Mouse (Mus musculus): ENCODE data around the gene Nsf.

The Nsf gene

DNA sequence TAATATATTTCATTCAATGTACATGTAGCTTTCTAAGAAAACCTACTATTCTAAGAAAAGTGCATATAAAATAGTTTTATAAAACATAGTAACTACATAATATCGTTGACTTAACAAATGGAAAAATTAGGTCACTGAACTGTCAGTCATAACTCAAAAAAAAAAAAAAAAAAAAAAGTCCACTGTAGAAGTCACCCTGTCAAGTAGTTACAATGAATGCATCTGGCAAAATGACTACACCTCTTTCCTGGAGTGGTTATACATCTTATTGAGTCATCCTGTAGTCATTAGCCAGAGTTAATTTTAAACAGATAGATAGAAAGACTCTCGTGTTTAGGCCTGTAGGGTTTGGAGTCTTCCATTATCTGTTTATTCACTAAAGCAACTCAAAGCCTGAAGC, 114.9 kb downstream of the Nsf start:
- DNase-seq (ENCODE audit: low spot score in 2 of 2) = no peak

DNA sequence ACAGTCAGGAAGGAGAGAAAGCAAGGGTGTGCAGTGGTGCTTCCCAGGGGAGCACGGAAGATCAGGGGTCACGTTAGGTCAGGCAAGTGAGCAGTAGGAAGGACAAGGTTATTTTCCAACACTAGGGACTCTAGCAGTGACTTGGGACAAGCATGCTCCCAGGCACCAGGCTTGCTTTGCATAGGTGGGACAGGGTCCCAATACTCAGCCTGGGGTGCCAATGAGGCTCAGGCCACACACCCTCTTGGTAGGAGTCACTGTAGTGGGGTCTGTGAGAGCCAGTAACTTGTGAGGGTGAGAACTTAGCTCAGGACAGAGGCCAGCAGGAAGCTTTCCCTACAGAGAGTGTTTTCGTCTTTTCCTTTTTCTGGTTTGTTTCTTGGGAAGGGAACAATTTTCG, 121.5 kb downstream of the Nsf start:
- no peak for DNase-seq (ENCODE audit: low spot score in 2 of 2)

DNA sequence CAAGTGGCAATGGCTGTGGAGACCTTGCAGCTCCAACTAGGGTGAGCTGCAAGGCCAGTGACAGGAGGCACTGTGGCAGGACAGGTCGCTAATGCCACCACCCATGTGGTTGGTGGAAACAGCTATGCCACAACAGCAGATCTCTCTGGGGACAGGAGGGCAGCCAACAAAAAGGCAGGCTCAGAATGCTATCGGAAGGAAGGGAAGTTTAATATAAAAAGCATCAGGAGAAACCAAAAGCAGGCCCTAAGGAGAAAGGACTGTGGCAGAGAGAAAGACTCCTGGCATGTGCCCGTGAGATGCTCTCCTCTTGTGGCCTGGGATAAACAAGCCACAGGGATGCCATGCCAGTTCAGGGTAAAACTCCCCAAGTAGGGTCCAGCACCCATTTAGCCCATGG, 122.1 kb downstream of the Nsf start:
- DNase-seq (ENCODE audit: low spot score in 2 of 2) = no peak

- DNase-seq (ENCODE audit: low spot score in 2 of 2) = no peak
Observed at GRCm38 (mm10) chr11:103830476-103830875, 123.4 kb downstream of the Nsf start.

DNA sequence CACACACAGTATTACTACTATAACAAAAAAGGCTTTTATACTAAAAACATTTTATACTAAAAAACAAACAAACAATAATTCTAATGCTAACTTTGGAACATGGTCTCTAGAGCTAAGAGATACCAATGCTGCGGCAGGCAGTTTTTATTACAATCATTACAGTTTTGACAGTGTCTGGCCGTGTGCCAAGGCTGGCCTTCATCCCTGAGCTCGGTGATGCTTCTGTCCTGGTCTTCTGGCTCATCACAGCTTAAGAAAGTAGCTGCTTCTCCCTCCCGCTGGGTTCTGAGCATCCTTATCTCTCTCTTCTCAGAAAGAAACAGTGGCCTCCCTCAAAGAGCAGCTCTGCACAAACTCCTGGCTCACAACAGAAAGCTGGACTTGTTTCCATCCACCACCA, 123.9 kb downstream of the Nsf start:
- no peak for DNase-seq (ENCODE audit: low spot score in 2 of 2)

DNA sequence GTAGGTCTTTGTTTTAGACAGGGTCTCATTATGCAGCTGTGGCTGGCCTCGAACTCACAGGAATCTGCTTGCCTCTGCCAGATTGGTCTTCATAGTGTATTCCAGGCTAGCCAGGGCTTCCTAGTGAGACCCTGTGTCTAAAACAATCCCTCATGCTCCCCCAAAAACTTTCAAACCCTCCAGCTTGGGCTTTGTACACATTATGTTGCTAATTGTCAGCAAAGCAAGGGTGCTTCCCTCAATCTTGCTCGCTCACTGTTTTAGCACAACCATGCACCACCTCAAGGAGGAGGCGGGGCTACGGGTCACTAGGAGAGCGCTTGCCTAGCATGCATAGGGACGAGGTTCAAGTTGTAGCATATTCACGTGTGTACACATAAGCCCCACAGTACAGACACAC, 125.0 kb downstream of the Nsf start:
- DNase-seq (ENCODE audit: low spot score in 2 of 2) = no peak

DNA sequence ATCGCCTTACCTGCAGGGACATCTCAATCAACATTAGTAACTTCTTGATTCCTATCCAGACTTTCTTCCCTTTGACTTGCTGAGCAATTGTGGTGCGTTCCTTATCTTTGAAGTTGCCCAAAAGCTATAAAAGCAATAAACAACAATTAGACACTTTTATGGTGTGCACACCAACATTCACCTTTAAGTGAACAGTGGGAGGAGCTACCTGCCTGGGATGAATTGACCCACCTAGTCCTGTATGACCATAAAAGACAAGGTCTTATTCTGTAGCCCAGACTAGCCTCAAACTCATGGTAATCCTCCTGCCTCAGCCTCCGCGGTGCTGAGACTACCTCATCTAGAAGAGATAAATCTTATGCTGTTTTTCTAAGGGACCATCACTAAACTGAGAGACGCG, 126.7 kb downstream of the Nsf start:
- no peak for DNase-seq (ENCODE audit: low spot score in 2 of 2)

- DNase-seq (ENCODE audit: low spot score in 2 of 2) = no peak
Observed at GRCm38 (mm10) chr11:103816719-103817118, 137.1 kb downstream of the Nsf start.

DNA sequence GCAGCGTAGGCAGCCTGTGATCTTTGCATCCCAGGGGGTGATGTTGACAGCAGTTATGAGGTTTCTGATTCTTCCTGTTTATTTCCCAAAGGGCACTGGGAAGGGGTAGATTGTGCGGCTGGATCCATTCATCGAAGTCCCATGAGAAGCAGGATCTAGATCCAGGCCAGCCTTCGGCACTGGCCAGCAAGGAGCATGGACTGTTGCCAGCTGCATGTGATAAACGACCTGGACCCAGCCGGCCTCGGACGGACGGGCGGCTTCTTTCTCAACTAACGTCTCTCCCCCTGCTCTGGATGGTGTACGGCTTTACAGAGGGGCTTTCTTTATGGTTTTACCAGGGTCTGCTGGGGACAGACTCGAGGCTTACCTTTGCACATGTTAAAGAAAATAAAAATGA, 137.9 kb downstream of the Nsf start:
- no peak for DNase-seq (ENCODE audit: low spot score in 2 of 2)

DNA sequence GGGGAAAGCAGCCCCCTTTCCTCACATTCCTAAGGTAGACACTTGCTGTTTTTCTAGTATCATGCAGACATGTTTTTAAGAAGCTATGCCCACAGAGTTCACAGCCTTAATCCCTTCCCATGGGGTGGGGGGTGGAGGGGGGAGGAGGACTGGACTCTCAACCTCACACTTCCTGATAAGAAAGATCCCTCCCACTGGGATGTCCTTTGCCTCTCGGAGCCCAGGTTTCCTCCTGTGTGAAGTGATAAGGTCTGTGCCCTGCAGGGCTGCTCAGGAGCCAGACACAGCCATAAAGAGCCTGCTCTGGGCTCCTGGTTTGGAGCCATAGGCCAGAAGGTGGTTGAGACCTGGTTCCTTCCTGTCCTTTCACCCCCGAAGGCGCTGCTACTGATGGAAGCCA, 139.0 kb downstream of the Nsf start:
- no peak for DNase-seq (ENCODE audit: low spot score in 2 of 2)

DNA sequence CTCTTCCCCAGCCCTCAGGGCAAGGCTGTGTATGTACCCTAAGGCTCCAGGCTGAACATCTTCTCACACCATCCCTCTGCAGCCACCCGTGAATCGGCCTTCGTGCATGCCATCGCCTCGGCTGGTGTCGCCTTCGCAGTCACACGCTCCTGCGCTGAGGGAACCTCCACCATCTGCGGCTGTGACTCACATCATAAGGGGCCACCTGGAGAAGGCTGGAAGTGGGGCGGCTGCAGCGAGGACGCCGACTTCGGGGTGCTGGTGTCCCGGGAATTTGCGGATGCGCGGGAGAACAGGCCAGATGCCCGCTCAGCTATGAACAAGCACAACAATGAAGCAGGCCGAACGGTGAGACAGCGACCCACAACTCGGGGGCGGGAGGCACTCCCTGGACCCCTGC, 142.6 kb downstream of the Nsf start:
- no peak for DNase-seq (ENCODE audit: low spot score in 2 of 2)

GRCm38 (mm10) chr11:103810631-103811030, 143.2 kb downstream of the Nsf start:
- no peak for DNase-seq (ENCODE audit: low spot score in 2 of 2)

GRCm38 (mm10) chr11:103809611-103810598, 144.0 kb downstream of the Nsf start:
- DNase-seq (ENCODE audit: low spot score in 2 of 2) = no peak

- DNase-seq (ENCODE audit: low spot score in 2 of 2) = no peak
Observed at GRCm38 (mm10) chr11:103808771-103809610, 144.9 kb downstream of the Nsf start.

- no peak for DNase-seq (ENCODE audit: low spot score in 2 of 2)
Observed at GRCm38 (mm10) chr11:103807966-103808365, 145.9 kb downstream of the Nsf start.

DNA sequence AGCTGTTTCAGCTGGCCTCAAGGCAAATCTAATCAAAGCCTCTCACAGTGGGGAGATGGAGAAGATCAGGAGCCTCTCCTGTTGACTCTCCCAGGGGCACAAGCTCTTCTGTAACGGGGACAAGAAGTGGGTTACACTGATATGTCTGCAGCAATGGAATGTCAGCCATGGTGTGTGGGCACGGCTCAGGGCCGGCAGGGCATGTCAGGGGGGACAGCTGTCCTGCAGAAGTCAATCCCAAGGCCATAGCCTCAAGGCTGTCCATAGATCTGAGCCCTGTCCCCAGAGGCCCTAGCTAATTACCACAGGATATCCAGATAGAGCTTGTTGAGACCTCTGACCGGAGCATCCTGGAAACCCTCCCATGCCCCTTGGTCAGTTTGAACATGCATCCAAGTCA, 149.1 kb downstream of the Nsf start:
- no peak for DNase-seq (ENCODE audit: low spot score in 2 of 2)

DNA sequence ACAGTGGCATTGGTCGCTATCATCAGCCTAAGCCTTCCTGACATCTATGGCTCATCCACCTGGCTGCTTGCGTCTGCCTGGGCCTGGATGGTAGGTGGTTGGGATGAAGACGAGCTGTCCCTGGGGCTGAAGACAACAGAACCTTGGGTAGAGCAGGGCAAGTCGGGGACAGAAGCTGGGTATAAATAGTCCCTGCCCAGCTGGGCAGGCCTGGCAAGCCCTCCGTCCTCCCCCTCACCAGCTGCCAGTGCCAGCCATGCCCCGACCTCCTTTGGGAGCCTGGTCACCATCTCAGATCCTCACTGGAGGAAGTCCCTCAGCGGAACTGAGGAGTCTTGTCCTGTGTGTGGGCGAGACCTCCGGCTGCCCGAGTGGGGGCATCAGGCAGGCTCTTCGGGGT, 149.7 kb downstream of the Nsf start:
- no peak for DNase-seq (ENCODE audit: low spot score in 2 of 2)

DNA sequence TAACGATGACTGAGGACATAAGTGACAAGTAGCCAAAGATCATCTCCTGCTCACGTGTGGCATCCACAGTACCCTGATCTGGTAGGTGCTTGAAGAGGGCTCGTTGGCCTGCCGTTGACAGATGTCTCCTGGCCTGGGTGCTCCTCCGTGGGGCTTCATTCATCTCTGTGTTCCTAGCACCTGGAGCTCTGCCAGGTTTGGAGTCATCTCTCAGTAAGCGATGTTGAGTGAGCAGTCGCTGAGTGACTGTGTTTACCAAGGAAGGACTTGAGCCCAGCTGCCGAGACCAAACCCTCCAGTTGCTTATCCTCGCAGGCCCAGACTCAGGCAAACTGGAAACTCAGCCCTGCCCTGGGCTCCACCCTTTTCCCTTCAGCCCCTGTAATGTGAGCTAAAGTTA, 152.7 kb downstream of the Nsf start:
- no peak for DNase-seq (ENCODE audit: low spot score in 2 of 2)

- no peak for DNase-seq (ENCODE audit: low spot score in 2 of 2)
Observed at GRCm38 (mm10) chr11:103789951-103790350, 163.9 kb downstream of the Nsf start.

DNA sequence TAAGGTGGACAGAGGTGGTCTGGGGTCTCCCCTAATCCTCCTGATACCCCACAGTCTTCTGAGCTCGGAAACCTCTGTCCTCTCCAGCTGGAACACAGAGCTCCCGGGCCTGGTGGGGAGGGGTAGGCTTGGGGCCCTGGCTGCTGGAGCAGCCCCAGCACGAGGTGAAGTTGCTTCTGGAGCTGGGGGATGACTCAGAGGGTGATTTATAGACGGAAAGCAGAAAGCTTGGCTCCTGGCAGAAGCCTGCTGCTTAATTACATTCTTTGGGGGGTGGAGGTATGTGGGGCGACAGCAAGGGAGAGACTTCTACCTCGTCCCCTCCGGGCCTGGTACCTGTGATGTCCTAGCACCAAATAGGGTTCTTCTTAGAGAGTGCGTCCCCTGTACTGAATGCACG, 173.7 kb downstream of the Nsf start:
- no peak for DNase-seq (ENCODE audit: low spot score in 2 of 2)

DNA sequence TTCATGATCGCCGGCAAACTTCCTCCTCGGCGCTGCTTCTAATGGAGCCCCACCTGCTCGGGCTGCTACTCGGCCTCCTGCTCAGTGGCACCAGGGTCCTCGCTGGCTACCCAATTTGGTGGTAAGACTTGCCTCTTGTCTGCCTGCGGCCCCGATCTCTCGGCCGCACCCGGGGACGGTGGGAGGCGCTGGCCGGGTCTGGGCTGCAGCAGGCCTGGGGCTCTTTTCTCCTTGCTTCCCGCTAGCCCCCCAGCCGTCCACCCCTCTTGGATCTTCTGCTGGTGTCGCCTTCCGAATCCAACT, 179.7 kb downstream of the Nsf start:
- no peak for DNase-seq (ENCODE audit: low spot score in 2 of 2)

GRCm38 (mm10) chr11:103773387-103774227, 180.2 kb downstream of the Nsf start, which contains the start of gene Wnt3:
TSS of gene Wnt3 (plus strand) at chr11:103774150.
- DNase-seq (ENCODE audit: low spot score in 2 of 2) = no peak
